Mouse (Mus musculus): ENCODE results near the gene Tex44. TPM values are rescaled to one million over a fixed set of nuclear protein-coding genes. Genes with fewer than 3 reads are reported as not detected.

The Tex44 gene
- polyA plus RNA-seq, 1 experiment, result not detected

- Histone ChIP-seq H3K79me2 (ENCODE audit: control insufficient read depth, insufficient read depth) (no peaks in the 10 kb centered on the region), H3ac (ENCODE audit: control insufficient read depth, insufficient read length, low read depth) (no peak overlapping the region), H3K36me3 (ENCODE audit: control insufficient read depth, insufficient read depth) (no peaks in the 10 kb centered on the region), H3K4me3 (ENCODE audit: insufficient read depth, poor library complexity, severe bottlenecking) (no peak overlapping the region), H3K79me3 (ENCODE audit: low read depth) (no peaks in the 10 kb centered on the region), H3K27me3 (ENCODE audit: control insufficient read depth, insufficient read depth, insufficient read length) (peaks cover 9% of the 10 kb centered on the region)
- no peak for TF ChIP-seq MYOG (IDR thresholded peaks at IDR 0.05; ENCODE audit: control insufficient read depth, extremely low read depth, insufficient read length)
- TF ChIP-seq USF1 (IDR thresholded peaks at IDR 0.05; ENCODE audit: low read depth), result no peak
- TF ChIP-seq CTCF (IDR thresholded peaks at IDR 0.05; ENCODE audit: control insufficient read depth, insufficient read depth, insufficient read length), result no peak
- no peak for TF ChIP-seq MAX (IDR thresholded peaks at IDR 0.05)
- TF ChIP-seq MYOD1 (IDR thresholded peaks at IDR 0.05; ENCODE audit: control insufficient read depth, insufficient read length, low read depth), result no peak
- TF ChIP-seq FOSL1 (IDR thresholded peaks at IDR 0.05; ENCODE audit: insufficient read depth, low read length, poor library complexity, severe bottlenecking), result no peak
- TF ChIP-seq CEBPB (IDR thresholded peaks at IDR 0.05; ENCODE audit: low read depth), result no peak
Observed at GRCm38 (mm10) chr1:86391425-86391824, 34.7 kb upstream of the Tex44 start.

GRCm38 (mm10) chr1:86393219-86393618, 32.9 kb upstream of the Tex44 start:
- no peak overlapping the region for H3K4me3 ChIP-seq (ENCODE audit: insufficient read depth, poor library complexity, severe bottlenecking)
- no peaks in the 10 kb centered on the region for H3K36me3 ChIP-seq (ENCODE audit: control insufficient read depth, insufficient read depth)
- H3K79me2 ChIP-seq (ENCODE audit: control insufficient read depth, insufficient read depth), result no peaks in the 10 kb centered on the region
- H3ac ChIP-seq (ENCODE audit: control insufficient read depth, insufficient read length, low read depth), result no peak overlapping the region
- H3K79me3 ChIP-seq (ENCODE audit: low read depth), result no peaks in the 10 kb centered on the region
- TF ChIP-seq MYOD1 (IDR thresholded peaks at IDR 0.05; ENCODE audit: control insufficient read depth, insufficient read length, low read depth) (no peak), CEBPB (IDR thresholded peaks at IDR 0.05; ENCODE audit: low read depth) (no peak), CTCF (IDR thresholded peaks at IDR 0.05; ENCODE audit: control insufficient read depth, insufficient read depth, insufficient read length) (no peak), FOSL1 (IDR thresholded peaks at IDR 0.05; ENCODE audit: insufficient read depth, low read length, poor library complexity, severe bottlenecking) (no peak), MYOG (IDR thresholded peaks at IDR 0.05; ENCODE audit: control insufficient read depth, extremely low read depth, insufficient read length) (no peak), MAX (IDR thresholded peaks at IDR 0.05) (no peak), USF1 (IDR thresholded peaks at IDR 0.05; ENCODE audit: low read depth) (no peak)
- no peaks in the 10 kb centered on the region for H3K27me3 ChIP-seq (ENCODE audit: control insufficient read depth, insufficient read depth, insufficient read length)

GRCm38 (mm10) chr1:86394246-86394645, 31.9 kb upstream of the Tex44 start:
- Histone ChIP-seq H3K79me2 (ENCODE audit: control insufficient read depth, insufficient read depth) (no peaks in the 10 kb centered on the region), H3K27me3 (ENCODE audit: control insufficient read depth, insufficient read depth, insufficient read length) (no peaks in the 10 kb centered on the region), H3K4me3 (ENCODE audit: insufficient read depth, poor library complexity, severe bottlenecking) (no peak overlapping the region), H3ac (ENCODE audit: control insufficient read depth, insufficient read length, low read depth) (no peak overlapping the region), H3K36me3 (ENCODE audit: control insufficient read depth, insufficient read depth) (no peaks in the 10 kb centered on the region), H3K79me3 (ENCODE audit: low read depth) (no peaks in the 10 kb centered on the region)
- TF ChIP-seq CEBPB (IDR thresholded peaks at IDR 0.05; ENCODE audit: low read depth) (no peak), MYOG (IDR thresholded peaks at IDR 0.05; ENCODE audit: control insufficient read depth, extremely low read depth, insufficient read length) (no peak), MAX (IDR thresholded peaks at IDR 0.05) (no peak), FOSL1 (IDR thresholded peaks at IDR 0.05; ENCODE audit: insufficient read depth, low read length, poor library complexity, severe bottlenecking) (no peak), CTCF (IDR thresholded peaks at IDR 0.05; ENCODE audit: control insufficient read depth, insufficient read depth, insufficient read length) (no peak), MYOD1 (IDR thresholded peaks at IDR 0.05; ENCODE audit: control insufficient read depth, insufficient read length, low read depth) (no peak), USF1 (IDR thresholded peaks at IDR 0.05; ENCODE audit: low read depth) (no peak)

- no peaks in the 10 kb centered on the region for H3K36me3 ChIP-seq (ENCODE audit: control insufficient read depth, insufficient read depth)
Observed at GRCm38 (mm10) chr1:86395897-86396296, 30.2 kb upstream of the Tex44 start.

GRCm38 (mm10) chr1:86397621-86398020, 28.5 kb upstream of the Tex44 start:
- no peaks in the 10 kb centered on the region for H3K36me3 ChIP-seq (ENCODE audit: control insufficient read depth, insufficient read depth)
- no peaks in the 10 kb centered on the region for H3K79me3 ChIP-seq (ENCODE audit: low read depth)
- no peaks in the 10 kb centered on the region for H3K79me2 ChIP-seq (ENCODE audit: control insufficient read depth, insufficient read depth)
- TF ChIP-seq USF1 (IDR thresholded peaks at IDR 0.05; ENCODE audit: low read depth), result no peak
- TF ChIP-seq CEBPB (IDR thresholded peaks at IDR 0.05; ENCODE audit: low read depth), result no peak
- no peak for TF ChIP-seq CTCF (IDR thresholded peaks at IDR 0.05; ENCODE audit: control insufficient read depth, insufficient read depth, insufficient read length)
- TF ChIP-seq MAX (IDR thresholded peaks at IDR 0.05), result no peak
- no peak for TF ChIP-seq FOSL1 (IDR thresholded peaks at IDR 0.05; ENCODE audit: insufficient read depth, low read length, poor library complexity, severe bottlenecking)
- TF ChIP-seq MYOD1 (IDR thresholded peaks at IDR 0.05; ENCODE audit: control insufficient read depth, insufficient read length, low read depth), result no peak
- no peak for TF ChIP-seq MYOG (IDR thresholded peaks at IDR 0.05; ENCODE audit: control insufficient read depth, extremely low read depth, insufficient read length)
- H3K4me3 ChIP-seq (ENCODE audit: insufficient read depth, poor library complexity, severe bottlenecking), result no peak overlapping the region
- no peaks in the 10 kb centered on the region for H3K27me3 ChIP-seq (ENCODE audit: control insufficient read depth, insufficient read depth, insufficient read length)
- no peak overlapping the region for H3ac ChIP-seq (ENCODE audit: control insufficient read depth, insufficient read length, low read depth)

More at GRCm38 (mm10) chr1:86395897-86396296, 30.2 kb upstream of the Tex44 start:
- H3K27me3 ChIP-seq (ENCODE audit: control insufficient read depth, insufficient read depth, insufficient read length), result no peaks in the 10 kb centered on the region
- no peak overlapping the region for H3K4me3 ChIP-seq (ENCODE audit: insufficient read depth, poor library complexity, severe bottlenecking)
- no peaks in the 10 kb centered on the region for H3K79me3 ChIP-seq (ENCODE audit: low read depth)
- TF ChIP-seq MAX (IDR thresholded peaks at IDR 0.05) (no peak), CEBPB (IDR thresholded peaks at IDR 0.05; ENCODE audit: low read depth) (no peak), MYOG (IDR thresholded peaks at IDR 0.05; ENCODE audit: control insufficient read depth, extremely low read depth, insufficient read length) (no peak), MYOD1 (IDR thresholded peaks at IDR 0.05; ENCODE audit: control insufficient read depth, insufficient read length, low read depth) (no peak), CTCF (IDR thresholded peaks at IDR 0.05; ENCODE audit: control insufficient read depth, insufficient read depth, insufficient read length) (no peak), FOSL1 (IDR thresholded peaks at IDR 0.05; ENCODE audit: insufficient read depth, low read length, poor library complexity, severe bottlenecking) (no peak), USF1 (IDR thresholded peaks at IDR 0.05; ENCODE audit: low read depth) (no peak)
- no peak overlapping the region for H3ac ChIP-seq (ENCODE audit: control insufficient read depth, insufficient read length, low read depth)
- H3K79me2 ChIP-seq (ENCODE audit: control insufficient read depth, insufficient read depth), result no peaks in the 10 kb centered on the region

- Histone ChIP-seq H3K27me3 (ENCODE audit: control insufficient read depth, insufficient read depth, insufficient read length) (no peaks in the 10 kb centered on the region), H3K4me3 (ENCODE audit: insufficient read depth, poor library complexity, severe bottlenecking) (no peak overlapping the region), H3ac (ENCODE audit: control insufficient read depth, insufficient read length, low read depth) (no peak overlapping the region), H3K79me3 (ENCODE audit: low read depth) (no peaks in the 10 kb centered on the region), H3K79me2 (ENCODE audit: control insufficient read depth, insufficient read depth) (no peaks in the 10 kb centered on the region), H3K36me3 (ENCODE audit: control insufficient read depth, insufficient read depth) (no peaks in the 10 kb centered on the region)
- TF ChIP-seq USF1 (IDR thresholded peaks at IDR 0.05; ENCODE audit: low read depth) (no peak), MAX (IDR thresholded peaks at IDR 0.05) (no peak), FOSL1 (IDR thresholded peaks at IDR 0.05; ENCODE audit: insufficient read depth, low read length, poor library complexity, severe bottlenecking) (no peak), CEBPB (IDR thresholded peaks at IDR 0.05; ENCODE audit: low read depth) (no peak), MYOD1 (IDR thresholded peaks at IDR 0.05; ENCODE audit: control insufficient read depth, insufficient read length, low read depth) (no peak), CTCF (IDR thresholded peaks at IDR 0.05; ENCODE audit: control insufficient read depth, insufficient read depth, insufficient read length) (no peak), MYOG (IDR thresholded peaks at IDR 0.05; ENCODE audit: control insufficient read depth, extremely low read depth, insufficient read length) (no peak)
Observed at GRCm38 (mm10) chr1:86398222-86398621, 27.9 kb upstream of the Tex44 start.
